Mouse (Mus musculus): ENCODE results near the gene Grrp1.
"Not testable (repeated sequence)": the region's sequence is repeated elsewhere in the genome, so short reads cannot be mapped to it uniquely, and the experiment has no call there.

Grrp1 gene

DNA sequence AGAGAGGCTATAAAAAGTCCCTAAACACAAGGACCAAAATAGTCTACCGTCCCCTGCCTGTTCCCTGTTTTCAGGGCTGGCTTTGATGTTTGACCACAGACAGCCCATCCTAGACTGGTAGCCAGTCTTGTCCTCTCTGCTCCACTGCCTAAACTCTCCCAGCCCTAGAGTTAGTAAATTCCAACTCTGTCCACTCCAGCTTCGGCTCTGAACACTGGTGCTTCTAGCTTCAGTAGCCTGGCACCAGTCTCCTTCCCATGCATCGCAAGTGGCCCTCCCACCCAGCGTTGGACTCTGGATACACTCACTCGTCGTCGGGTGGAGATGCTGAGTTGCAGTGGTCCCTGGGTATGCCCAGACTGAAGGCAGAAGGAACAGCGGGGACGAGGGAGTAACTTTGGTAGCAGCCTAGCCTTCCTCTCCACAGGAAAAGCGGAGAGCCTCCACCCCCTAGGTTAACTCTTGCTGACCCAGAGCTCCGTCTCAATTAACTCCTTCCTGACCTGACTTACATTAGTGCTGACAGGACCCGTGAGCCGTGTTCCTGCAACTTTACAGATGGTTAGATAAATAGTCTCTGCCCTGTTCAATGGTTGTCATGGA, at the start of gene Grrp1:
Gene Grrp1 (minus strand): TSS at position 385 of the 603 bp plus-strand sequence.
- ATAC-seq (ENCODE audit: insufficient number of reproducible peaks, low FRiP score, low TSS enrichment) = no peak

DNA sequence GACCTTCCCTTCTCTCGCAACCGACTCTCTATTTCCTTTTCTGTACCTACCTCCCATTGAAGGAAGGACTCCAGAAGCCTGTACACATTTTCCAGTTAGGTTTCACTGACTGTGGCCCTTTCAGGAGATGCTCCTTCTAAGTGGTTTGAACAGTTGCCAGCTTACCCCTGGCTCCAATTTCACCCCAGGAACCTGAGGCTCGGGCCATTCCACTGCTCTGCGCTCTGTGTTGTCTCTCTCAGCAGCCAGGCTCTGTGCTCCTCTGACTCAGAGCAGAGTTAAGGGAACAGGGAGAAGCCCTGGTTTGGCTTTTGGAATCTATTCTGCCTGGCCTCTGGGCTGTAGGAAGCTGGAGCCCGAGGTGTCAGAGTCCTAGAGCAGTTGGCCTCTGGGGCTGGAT, 48.2 kb upstream of the Grrp1 start:
- no peak for ATAC-seq (ENCODE audit: insufficient number of reproducible peaks, low FRiP score, low TSS enrichment)

DNA sequence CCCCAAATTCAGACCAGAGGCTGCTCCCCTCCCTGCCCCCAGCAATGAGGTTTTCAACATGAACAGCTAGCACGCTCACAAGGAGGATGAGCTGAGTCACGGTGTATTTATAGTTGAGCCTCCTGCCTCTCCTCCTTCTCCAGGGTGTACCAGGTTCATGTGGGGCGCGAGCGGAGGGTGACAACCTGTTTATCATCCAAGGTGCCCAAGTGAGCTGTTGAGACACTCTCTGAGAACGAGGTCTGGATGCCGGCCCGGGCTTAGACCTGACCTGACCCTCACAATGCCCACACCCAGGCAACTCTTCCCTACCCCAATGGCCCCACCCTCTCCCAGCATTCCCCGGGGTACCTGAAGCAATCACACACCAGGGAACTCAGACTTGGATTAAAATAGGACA, 46.4 kb upstream of the Grrp1 start:
- ATAC-seq (ENCODE audit: insufficient number of reproducible peaks, low FRiP score, low TSS enrichment) = no peak

DNA sequence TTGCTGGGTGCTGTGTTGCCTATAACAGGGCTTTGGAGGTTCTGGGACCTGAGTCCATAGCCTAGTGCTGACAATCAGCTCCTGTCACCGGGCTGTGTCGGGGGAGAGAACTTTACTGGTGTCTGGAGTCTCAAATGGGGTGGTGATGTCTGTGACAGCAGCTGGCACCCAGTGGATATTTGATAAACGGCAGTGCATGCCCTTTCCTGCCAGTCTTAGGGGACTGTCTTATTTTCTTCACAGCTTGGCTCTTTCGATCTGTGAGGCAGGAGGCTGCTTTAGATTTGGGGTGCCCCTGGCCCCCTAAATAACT, 45.5 kb upstream of the Grrp1 start:
- ATAC-seq (ENCODE audit: insufficient number of reproducible peaks, low FRiP score, low TSS enrichment) = no peak

DNA sequence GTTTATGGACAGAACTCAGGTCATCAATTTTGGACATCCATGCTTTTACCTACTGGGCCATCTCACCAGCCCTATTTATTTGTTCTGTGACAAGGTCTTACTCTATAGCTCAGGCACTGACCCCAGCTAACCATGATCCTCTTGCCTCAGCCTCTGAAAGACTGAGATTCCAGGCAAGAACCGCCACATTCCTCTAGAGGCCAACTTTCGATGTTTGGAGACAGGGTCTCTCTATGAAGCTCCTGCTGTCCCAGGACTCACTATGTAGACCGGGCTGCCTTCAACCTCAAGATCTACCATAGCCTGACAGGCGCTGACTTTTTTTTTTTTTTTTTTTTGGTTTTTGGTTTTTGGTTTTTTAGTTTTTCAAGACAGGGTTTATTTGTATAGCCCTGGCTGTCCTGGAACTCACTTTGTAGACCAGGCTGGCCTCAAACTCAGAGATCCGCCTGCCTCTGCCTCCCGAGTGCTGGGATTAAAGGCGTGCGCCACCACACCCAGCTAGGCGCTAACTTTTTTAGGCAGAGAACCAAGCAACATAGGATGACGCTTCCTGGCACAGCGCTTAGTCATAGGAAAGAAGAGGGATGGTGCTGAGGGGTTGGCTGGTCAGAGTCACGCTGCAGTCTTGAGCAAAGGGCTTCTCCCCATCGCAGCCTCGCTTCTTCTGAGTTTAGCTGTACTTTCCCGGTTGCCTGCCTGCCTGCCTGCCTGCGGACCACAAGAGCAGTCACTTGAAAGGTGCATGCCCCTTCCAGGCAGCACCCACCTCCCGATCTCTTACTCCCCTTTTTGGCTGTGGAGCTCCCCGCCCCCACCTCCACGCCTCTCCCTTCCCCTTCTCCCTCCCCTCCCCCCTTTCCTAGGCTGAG, 45.0 kb upstream of the Grrp1 start:
- ATAC-seq (ENCODE audit: insufficient number of reproducible peaks, low FRiP score, low TSS enrichment) = no peak

DNA sequence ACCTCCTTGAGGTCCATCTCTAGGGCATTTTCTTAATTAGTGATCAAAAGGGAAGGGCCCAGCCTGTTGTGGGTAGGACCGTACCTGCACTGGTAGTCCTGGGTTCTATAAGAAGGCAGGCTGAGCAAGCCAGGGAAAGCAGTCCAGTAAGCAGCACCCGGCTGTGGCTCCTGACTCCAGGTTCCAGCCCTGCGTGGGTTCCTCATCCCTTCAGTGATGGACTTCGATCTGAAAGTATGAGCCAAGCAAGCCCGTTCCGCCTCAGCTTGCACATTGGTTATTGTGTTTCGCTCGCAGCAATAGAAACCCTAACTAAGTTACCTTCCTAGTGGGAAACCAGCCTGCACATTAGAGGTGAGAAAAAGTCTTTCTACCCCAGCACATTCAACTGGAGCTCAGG, 43.5 kb upstream of the Grrp1 start:
- ATAC-seq (ENCODE audit: insufficient number of reproducible peaks, low FRiP score, low TSS enrichment) = no peak

DNA sequence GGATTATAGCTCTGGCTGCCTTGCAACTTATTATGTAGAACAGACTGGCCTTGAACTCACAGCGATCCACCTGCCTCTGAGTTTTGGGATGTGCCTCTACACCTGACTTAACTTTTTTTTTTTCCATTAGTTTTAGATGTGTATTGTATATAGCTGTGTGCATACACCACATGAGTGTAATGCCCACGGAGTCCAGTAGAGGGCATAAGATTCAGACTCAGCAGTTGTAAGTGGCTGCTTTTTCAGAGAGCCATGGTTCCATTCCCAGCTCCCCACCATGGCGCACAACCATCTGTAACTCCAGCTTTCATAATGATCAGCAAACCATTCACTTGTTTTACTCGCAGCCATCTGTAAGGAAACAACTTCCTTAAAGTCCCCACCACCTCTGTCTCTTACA, 42.6 kb upstream of the Grrp1 start:
- ATAC-seq (ENCODE audit: insufficient number of reproducible peaks, low FRiP score, low TSS enrichment) = no peak

DNA sequence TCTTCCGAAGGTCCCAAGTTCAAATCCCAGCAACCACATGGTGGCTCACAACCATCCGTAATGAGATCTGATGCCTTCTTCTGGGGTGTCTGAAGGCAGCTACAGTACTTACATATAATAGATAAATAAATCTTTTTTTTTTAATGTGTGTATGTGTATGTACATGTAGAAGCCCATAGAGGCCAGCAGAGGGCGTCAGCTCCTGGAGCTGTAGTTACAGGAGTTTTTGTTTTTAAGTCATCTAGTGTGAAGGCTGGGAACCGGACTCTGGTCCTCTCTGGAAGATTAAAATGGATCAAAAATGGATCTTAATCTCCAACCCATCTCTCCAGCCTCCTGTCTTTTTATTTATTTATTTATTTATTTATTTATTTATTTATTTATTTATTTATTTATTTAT, 42.2 kb upstream of the Grrp1 start:
- ATAC-seq (ENCODE audit: insufficient number of reproducible peaks, low FRiP score, low TSS enrichment) = not testable (repeated sequence)

DNA sequence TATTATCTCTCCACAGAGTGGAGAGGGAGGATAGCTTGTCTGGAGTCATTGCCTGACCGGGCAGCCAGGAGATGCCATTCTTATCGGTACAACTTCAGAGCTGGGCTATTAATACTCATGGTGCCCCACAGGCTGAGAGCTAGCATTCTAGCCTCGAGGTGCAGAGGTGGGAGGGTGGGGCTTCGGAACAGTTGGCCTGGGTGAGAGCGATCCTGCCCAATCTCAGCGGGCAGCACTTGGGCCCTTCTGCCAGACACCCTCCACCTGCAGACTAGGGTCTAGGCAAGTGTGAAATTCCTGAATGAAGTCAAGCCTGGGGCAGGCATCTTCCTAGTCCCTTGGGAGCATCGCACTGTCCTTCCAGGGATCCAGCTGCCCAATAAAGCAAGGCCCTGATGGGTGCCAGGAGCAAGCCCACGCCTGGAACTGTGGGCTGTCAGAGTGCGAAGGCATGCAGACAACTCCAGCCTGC, 39.8 kb upstream of the Grrp1 start:
- no peak for ATAC-seq (ENCODE audit: insufficient number of reproducible peaks, low FRiP score, low TSS enrichment)

DNA sequence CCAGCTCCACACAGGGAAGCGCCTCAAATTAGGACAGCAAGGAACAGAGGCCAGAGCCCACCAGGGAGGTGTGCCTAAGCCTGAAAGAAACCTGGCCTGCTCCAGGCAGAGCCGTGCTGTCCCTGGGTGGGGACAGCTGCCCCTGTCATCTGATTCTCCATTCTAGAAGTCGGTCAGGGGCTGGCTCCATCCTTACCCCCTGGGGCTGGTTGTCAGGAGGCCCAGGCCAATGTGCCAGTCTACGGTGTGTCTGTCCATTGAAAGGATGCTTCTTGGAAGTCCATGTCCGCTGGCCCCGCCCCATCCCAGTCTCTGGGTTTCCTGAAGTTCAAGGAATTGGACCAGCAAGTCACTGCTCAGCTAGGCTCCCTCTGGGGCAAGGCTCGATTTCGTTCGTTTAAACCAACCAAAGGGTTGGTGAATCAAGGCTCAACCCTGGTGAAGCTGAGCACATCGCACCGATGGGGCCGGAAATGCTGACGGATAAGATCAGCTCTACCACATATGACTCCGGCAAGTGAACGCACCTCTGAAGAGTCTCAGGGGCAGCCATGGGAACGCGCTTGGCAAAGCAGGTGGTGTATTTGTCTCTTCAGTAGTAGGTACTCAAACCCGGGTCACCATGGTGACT, 39.3 kb upstream of the Grrp1 start:
- no peak for ATAC-seq (ENCODE audit: insufficient number of reproducible peaks, low FRiP score, low TSS enrichment)

DNA sequence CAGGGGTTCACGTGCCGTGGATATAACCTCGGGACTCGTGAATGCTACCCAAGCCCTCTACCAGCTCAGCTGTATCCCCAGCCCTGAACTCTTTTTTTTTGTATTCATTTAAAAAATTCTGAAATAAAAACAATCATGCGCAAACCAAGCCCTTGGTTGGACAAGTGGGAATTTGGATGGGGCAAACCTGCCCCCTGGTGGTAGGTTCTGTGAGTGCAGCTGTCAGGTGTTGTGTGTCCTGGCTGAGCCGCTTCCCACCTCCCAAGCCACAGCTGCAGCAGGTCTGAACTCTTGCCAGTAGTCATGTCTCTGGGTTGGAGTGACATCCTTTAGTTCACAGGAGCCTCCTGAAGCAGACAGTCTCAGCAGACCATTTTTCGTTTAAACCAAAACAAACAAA, 38.2 kb upstream of the Grrp1 start:
- ATAC-seq (ENCODE audit: insufficient number of reproducible peaks, low FRiP score, low TSS enrichment) = no peak

DNA sequence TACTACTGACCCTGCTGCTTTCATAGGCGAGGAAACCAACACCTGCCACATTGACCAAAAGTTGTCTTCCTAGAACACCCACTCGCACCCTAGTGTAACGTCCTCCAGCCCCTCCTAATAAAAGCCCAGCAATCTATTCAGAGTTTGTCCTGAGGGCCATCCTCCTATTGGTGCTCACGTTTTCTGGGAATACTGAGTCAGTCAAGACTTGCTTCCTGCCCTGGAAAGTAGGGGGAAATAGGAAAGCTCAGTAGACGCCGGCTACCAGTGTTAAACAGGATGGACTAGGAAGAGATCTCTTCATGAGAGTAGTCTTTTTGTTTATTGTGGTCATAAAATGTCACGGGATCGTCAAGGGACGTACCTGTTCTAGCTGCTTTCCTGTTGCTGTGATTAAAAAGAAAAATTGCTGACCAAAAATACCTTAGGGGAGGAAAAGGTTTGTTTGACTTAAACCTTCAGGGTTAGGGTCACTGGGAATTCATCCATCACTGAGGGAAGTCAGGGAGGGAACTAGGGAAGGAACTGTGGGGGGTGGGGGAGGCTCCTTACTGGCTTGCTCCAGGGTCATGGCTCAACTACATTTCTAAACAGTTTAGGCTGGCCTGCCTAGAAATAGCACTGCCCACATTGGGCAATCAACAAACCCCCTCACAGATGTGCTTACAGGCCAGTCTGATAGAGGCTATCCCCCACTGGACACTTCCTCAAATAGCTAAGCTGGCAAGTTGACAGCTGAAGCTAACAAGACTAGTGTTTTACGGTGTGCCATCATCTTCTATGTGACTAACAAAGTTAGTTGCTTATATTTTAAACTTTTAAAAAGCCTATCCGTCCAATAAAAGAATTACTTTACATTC, 34.7 kb upstream of the Grrp1 start:
- no peak for ATAC-seq (ENCODE audit: insufficient number of reproducible peaks, low FRiP score, low TSS enrichment)

DNA sequence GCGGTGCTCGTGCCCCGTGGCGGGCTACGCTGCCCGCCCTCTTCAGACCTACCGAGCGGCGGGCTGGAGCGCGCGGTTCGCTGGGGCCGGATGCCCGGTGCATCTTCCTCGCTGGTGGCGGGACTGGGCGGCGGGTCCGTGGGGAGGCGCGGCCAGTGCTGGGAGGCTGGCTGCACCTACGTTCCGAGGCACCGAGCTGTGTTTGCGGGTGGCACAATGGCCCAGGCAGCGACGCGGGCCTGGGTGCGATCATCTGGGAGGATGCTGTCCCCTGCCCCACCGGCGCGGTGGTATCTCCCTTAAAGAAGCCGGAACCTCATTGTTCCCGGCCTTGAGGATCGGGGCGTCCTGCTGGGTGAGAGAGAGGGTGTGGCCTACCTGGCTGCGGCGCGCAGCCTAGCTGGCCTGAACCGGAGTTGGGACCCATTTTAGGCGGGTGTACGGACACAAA, 33.7 kb upstream of the Grrp1 start, which contains the start of gene Pdik1l:
Gene Pdik1l (minus strand): TSS at position 321 of the 451 bp plus-strand sequence.
- ATAC-seq (ENCODE audit: insufficient number of reproducible peaks, low FRiP score, low TSS enrichment) = peak; percentile 65

DNA sequence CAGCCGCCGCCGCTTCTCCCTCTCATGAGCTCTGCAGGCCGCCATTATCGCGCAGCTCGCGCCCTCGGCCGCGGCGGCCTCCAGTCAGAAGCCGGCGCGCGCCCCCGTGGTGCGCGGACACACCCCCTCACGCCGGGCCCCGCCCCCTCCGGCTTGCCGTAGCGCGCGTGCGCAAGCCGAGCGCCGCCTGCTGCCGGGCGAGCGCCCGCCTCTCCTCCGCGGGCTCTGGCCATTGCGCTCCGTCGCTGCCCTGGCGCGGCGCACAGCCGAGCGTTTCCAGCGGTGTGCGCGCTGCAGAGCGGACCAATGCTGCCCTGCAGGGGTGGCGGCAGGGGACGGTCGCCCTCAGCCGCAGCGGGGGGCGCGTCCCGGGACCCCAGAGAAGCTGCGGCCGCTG, 33.3 kb upstream of the Grrp1 start:
- peak; percentile 88 for ATAC-seq (ENCODE audit: insufficient number of reproducible peaks, low FRiP score, low TSS enrichment)

DNA sequence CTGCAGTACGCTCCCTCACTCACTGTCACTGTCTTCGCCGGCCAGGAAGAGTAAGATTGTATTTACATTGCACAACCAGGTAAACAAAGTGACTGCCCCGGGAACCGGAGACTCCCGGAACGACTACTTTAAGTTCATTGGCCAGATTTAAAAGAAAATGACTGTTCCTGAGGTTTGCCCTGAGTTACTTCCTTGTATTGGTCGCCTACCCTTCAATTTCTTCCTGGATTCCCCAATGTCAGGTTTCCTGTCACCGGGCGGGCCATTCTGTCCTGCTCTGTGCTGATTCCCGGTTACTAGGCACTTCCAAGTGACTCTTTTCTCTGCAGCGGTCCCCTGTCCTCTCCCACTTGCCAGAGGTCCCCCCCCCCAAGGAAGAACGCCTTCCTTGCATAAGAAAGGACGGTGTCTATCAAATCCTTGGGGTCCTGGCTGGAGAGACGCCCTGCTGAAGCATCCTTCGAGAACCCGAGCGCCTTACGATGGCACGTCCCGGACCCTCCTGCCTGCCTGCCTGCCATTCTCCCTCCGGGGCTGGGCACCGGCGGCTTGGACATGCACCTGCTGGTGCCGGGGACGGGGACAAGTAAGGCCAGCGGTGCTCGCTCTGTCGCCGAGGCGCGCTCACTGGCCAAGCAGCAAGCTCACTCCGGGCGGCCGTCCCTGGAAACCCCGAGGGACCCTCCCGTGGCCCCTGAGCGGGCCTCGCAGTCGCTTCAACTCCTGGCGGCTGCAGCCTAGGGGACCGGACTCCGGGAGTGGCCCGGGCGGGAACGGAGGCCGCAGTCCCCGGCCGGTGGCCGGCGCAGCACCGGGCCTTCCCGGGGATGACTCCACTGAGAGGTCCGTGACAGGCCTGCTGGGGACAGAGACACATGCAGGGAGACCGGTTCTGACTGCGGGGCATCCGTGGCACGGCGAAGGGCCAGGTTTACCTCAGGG, 32.6 kb upstream of the Grrp1 start:
- ATAC-seq (ENCODE audit: insufficient number of reproducible peaks, low FRiP score, low TSS enrichment) = peak; percentile 60; the same call in 1 of the 2 replicates

DNA sequence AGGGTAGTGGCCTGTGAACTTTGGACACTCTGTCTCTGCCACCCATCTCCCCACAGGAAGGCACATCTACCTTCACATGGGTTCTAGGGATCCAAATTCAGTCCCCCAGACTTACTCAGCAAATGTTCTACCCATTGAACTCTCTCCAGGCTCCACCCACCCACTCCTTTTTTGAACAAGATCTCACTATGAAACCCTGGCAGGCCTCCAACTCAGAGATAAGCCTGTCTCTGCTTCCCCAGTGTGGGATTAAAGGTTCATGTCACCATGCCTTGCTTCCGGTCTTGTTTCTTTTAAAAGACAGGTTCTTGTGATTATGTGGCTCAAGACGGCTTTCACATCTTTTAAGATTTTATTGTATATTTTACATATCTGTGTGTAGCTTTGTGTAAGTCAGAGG, 31.0 kb upstream of the Grrp1 start:
- no peak for ATAC-seq (ENCODE audit: insufficient number of reproducible peaks, low FRiP score, low TSS enrichment)

DNA sequence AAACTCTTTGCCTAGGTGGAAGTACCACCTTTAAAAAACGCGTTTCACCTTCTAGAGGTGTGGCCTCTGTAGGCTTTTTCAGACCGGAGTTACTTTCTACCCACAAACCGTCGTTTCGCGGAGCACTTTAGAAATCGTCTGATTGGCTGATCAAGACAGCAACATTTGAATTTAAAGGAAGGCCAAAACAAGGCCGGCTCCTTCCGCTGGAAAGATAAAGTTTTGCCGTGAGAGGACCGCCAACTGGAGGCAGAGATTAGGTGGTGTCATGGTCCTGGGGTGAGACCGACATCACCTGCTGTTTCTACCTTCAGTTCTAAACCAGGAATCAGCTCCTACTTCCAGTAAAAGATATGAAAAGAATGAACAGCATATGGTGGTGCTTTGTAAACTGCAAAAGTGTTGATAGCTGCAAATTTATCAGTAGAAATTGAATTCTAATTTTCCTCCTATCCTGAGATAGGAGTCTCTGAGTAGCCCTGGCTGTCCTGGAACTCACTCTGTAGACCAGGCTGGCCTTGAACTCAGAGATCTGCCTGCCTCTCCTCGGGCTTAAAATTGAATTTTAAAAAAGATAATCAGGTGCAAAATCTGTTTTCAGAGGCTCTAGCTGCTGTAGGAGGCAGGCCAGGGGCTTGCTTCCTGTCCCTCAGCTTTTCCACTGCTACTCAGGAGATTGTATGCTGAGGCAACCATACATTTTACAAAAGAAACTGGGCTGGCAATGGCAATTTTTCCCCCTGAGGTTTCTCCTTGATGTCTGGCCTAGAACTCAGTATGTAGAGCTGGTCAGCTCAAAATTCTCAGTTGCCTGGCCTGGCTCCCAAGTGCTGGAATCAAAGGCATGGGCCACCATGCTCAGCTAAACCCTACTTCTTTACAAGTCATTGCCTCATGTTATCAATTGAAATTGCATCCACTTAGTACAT, 19.8 kb upstream of the Grrp1 start:
- ATAC-seq (ENCODE audit: insufficient number of reproducible peaks, low FRiP score, low TSS enrichment) = no peak

DNA sequence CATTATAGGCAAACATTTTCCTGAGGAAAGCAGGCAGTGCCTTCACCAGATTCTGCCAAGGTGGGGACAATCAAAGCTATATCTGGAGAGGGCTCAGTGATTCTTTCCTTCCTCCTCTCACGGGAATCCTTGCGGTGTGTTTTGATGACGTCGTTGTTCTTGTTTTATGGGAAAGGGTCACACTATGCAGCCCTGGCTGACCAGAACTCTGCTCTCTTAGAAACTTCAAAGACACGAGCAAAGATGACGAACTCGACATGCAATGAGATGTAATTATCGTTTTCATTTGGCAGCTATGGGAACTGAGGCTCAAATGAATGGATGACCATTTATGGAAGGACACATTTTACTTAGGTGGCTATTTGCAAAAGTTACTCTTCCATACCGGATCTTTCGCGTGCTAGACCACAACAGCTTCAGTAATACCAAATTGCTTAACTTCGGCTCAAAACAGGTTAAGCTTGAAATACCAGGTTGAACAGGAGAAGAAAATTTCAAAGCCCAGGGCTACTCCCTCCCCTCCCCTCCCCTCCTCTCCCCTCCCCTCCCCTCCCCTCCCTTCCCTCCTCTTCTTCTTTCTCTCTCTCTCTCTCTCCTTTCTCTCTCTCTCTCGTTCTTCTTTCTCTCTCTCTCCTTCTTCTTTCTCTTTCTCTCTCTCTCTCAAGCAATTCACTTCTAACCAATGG, 19.0 kb upstream of the Grrp1 start:
- ATAC-seq (ENCODE audit: insufficient number of reproducible peaks, low FRiP score, low TSS enrichment) = no peak

All from cerebellum, adult (tissue).